10 mouse cellular contexts compared by ENCODE assay signal in the genomic region with DNA sequence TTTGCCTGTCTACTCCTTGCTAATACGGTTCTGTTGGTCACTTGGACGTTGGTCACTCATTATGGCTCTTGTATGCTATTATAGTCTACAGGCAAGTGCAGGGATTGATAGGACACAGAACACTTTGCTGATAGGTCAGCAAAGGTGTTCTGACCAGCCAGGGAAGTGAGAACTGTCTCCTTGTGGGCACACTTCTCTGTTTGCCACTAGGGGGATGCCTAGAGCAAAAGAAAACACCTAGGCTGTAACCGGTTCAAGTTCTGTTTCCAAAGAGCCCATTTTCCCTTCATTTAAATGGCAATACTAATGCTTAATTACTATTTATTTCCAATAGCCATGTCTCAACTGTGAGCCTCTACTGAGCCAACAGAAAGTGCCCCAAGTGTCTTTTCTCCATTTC. TPM values are rescaled to one million over a fixed set of nuclear protein-coding genes. Genes with fewer than 3 reads are reported as not detected.
DNase-seq lines count a peak whose midpoint lies in the region; ATAC-seq and TF ChIP-seq lines count a peak whose summit lies in the region.
"Had no signal": no experiment of that assay in that cellular context is flagged by ENCODE, and none has a peak within 500 bp of the region (broad histone marks: within the 10 kb centered on the region; RNA-seq: fewer than 3 reads in every experiment).

No protein-coding gene starts in this region.

- H3K9ac ChIP-seq in liver, adult 2 months (ENCODE audit: low read depth, low read length), result no peak overlapping the region
- H3K9ac ChIP-seq in liver, embryonic 11.5 days (ENCODE audit: low read depth, low read length), result no peak overlapping the region
- no peak overlapping the region for H3K9ac ChIP-seq in ES-Bruce4 (ENCODE audit: low read depth, poor library complexity, severe bottlenecking)
- H3K9ac ChIP-seq: neural tube, embryonic 12.5 days had no signal

- H3K27me3 ChIP-seq in liver, adult 2 months (ENCODE audit: control insufficient read depth, insufficient read depth, low read length), result no peaks in the 10 kb centered on the region
- no peaks in the 10 kb centered on the region for H3K27me3 ChIP-seq in liver, embryonic 11.5 days (replicated peaks; ENCODE audit: control insufficient read depth, insufficient read depth, low read length)
- no peaks in the 10 kb centered on the region for H3K27me3 ChIP-seq in ES-Bruce4 (ENCODE audit: control insufficient read depth, insufficient read depth, low read length, poor library complexity, severe bottlenecking)

- WGBS in liver, adult 2 months, result 41% methylated on average over 3 of the region's 3 CpGs
- 36% methylated on average over 3 of the region's 3 CpGs for WGBS in liver, embryonic 11.5 days

- TF ChIP-seq CTCF in liver, adult 2 months (IDR thresholded peaks at IDR 0.05; ENCODE audit: low read depth, low read length), result peak; percentile 37; the same call in 1 of the 2 replicates
- peak; percentile 40 for TF ChIP-seq CTCF in ES-Bruce4 (IDR thresholded peaks at IDR 0.05; ENCODE audit: low read depth, low read length)

- no peaks in the 10 kb centered on the region for H3K36me3 ChIP-seq in liver, adult 2 months (ENCODE audit: control insufficient read depth, insufficient read depth, low read length)
- H3K36me3 ChIP-seq in liver, embryonic 11.5 days (ENCODE audit: control insufficient read depth, insufficient read depth, low read length), result no peaks in the 10 kb centered on the region
- H3K36me3 ChIP-seq in ES-Bruce4 (ENCODE audit: control insufficient read depth, insufficient read depth, low read length, poor library complexity, severe bottlenecking), result no peaks in the 10 kb centered on the region
- H3K36me3 ChIP-seq: neural tube, embryonic 12.5 days had no signal

- TF ChIP-seq POLR2A in liver, adult 2 months (IDR thresholded peaks at IDR 0.05; ENCODE audit: extremely low read depth, insufficient read depth, low read length), result no peak
- TF ChIP-seq POLR2A in ES-Bruce4 (IDR thresholded peaks at IDR 0.05; ENCODE audit: insufficient read depth, low read length), result no peak

- no peaks in the 10 kb centered on the region for H3K9me3 ChIP-seq in liver, embryonic 11.5 days (ENCODE audit: control insufficient read depth, low read length)
- no peaks in the 10 kb centered on the region for H3K9me3 ChIP-seq in ES-Bruce4 (replicated peaks; ENCODE audit: control insufficient read depth, insufficient read depth, low read length, poor library complexity, severe bottlenecking)
- H3K9me3 ChIP-seq: neural tube, embryonic 12.5 days had no signal

- H3K4me1 ChIP-seq in liver, adult 2 months (ENCODE audit: control insufficient read depth, insufficient read depth, low read length), result no peaks in the 10 kb centered on the region
- no peaks in the 10 kb centered on the region for H3K4me1 ChIP-seq in liver, embryonic 11.5 days (replicated peaks; ENCODE audit: control insufficient read depth, insufficient read depth, low read length)
- H3K4me1 ChIP-seq in ES-Bruce4 (ENCODE audit: control insufficient read depth, insufficient read depth, low read length), result peaks cover 7% of the 10 kb centered on the region
- H3K4me1 ChIP-seq: neural tube, embryonic 12.5 days had no signal

- no peaks in the 10 kb centered on the region for H3K79me2 ChIP-seq in liver, adult 2 months (ENCODE audit: control insufficient read depth, insufficient read depth, low read length)

- peak; percentile 17 for DNase-seq in embryo, embryonic 10 days (ENCODE audit: low spot score)
- DNase-seq in embryo, embryonic 9.5 days (ENCODE audit: extremely low spot score), result no peak
- DNase-seq in liver, adult 2 months (ENCODE audit: extremely low read depth, low read depth, low spot score), result no peak
- DNase-seq in liver, embryonic 11.5 days (ENCODE audit: low spot score), result no peak
- peak; percentile 37 for DNase-seq in lung, postnatal 36 days
- DNase-seq in T-cell, adult 2 months (ENCODE audit: low spot score), result no peak
- no peak for DNase-seq in layer of hippocampus, adult 8-10 months (ENCODE audit: low spot score in 2 of 2)

- H3K4me2 ChIP-seq in liver, embryonic 11.5 days, result no peak overlapping the region
- H3K4me2 ChIP-seq: neural tube, embryonic 12.5 days had no signal

- ATAC-seq in liver, embryonic 11.5 days (replicated peaks; ENCODE audit: low FRiP score), result no peak

- H3K27ac ChIP-seq in liver, adult 2 months (replicated peaks; ENCODE audit: insufficient read depth, low read depth, low read length), result no peak overlapping the region
- H3K27ac ChIP-seq in liver, embryonic 11.5 days (ENCODE audit: low read depth, low read length), result no peak overlapping the region
- H3K27ac ChIP-seq in ES-Bruce4 (ENCODE audit: insufficient read depth, low read length), result no peak overlapping the region
- H3K27ac ChIP-seq: macrophage; neural tube, embryonic 12.5 days had no signal

- TF ChIP-seq EP300 in ES-Bruce4 (IDR thresholded peaks at IDR 0.05; ENCODE audit: insufficient read depth, low read depth, low read length), result no peak

- no peak overlapping the region for H3K4me3 ChIP-seq in liver, adult 2 months (ENCODE audit: insufficient read depth, low read depth, low read length)
- no peak overlapping the region for H3K4me3 ChIP-seq in liver, embryonic 11.5 days (ENCODE audit: low read depth, low read length)
- H3K4me3 ChIP-seq in ES-Bruce4 (ENCODE audit: low read depth, low read length), result no peak overlapping the region
- H3K4me3 ChIP-seq: neural tube, embryonic 12.5 days had no signal

RNA-seq across cellular contexts. Expression of a gene that starts 25.2 kb away (rescaled TPM):
- total RNA-seq in liver, adult 2 months (2014; rRNA removed), result 31.9 and 34.2 TPM in 2 replicates
- polyA plus RNA-seq in liver, adult 2 months (2012; rRNA removed), result 33.7 and 37.5 TPM in 2 replicates
- polyA plus RNA-seq in liver, embryonic 11.5 days (2014; fragmentation: Nextera tagmentation; extraction: Ambion mirVana), result 41.1 and 41.4 TPM in 2 replicates
- 62.3 and 67.2 TPM in 2 replicates for polyA plus RNA-seq in ES-Bruce4 (2011; ENCODE audit: insufficient read depth, insufficient read length, low read depth, missing spikeins)
- 10 to 100 TPM; 31.7 to 40.8 (median 37.7) TPM for total RNA-seq in layer of hippocampus, adult 8-10 months (2022)

Comparison
In these comparisons a context has a peak if more than half of its experiments do, and no peak if none do; other contexts are left out.
1. DNase-seq: peak in embryo, embryonic 10 days (single experiment) and lung, postnatal 36 days (single experiment); none in embryo, embryonic 9.5 days (single experiment), liver, adult 2 months (single experiment), liver, embryonic 11.5 days (single experiment), T-cell, adult 2 months (single experiment) and layer of hippocampus, adult 8-10 months (0 of 2).